Mouse (Mus musculus) heart, adult 8-10 months (tissue): ENCODE measurements at regions not wholly inside any gene's neighbourhood (a gene's known extent, or its start where the extent isn't known, plus 50 kb on each side); places are given as distances from the start of the nearest gene placed in this dataset.
A peak's percentile ranks its signal among the peaks of the same experiment; 100 is the strongest.

Experiments
- DNase-seq: peaks from one replicate; pipeline ENCODE4 v3.0.0; 2022; ENCODE audit warnings: low spot score

DNA sequence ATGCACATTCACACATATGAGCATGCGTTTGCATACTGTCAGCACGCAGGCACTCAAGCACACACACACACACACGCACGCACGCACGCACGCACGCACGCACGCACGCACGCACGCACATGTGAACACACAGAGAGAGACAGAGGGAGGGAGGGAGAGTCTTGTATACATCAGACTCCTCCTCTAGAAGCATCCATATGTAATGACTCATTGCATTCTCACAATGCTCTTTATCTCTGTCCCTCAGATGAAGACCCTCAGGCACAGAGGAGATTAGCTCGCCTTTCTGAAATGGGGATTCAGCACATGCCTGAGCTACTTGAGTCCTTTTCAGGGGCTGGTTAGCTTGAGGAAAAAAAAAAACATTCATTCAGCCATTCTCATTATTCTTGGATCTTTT is 79.6 kb upstream of the 1700025G04Rik start:
- DNase-seq, result no peak

DNA sequence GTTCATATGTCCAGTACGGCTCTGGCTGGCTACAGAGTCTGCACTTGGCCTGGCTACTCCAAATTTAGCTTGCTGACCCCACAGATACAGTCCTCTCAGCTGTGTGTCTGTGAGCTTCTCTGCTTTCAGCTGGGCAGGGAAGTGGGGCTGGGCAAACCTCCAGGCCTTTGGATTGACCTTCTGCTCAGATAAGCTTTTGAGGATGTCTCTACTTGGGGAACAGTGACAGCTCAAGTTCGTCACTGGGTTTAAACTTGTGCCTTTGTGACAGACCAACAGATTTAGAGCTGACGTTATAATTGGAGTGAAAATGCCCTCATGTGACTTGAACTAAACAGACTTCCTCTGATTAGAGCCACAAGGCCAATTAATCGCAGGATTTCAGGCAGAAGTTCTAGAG is 78.4 kb upstream of the 1700025G04Rik start:
- DNase-seq, result peak; percentile 78

DNA sequence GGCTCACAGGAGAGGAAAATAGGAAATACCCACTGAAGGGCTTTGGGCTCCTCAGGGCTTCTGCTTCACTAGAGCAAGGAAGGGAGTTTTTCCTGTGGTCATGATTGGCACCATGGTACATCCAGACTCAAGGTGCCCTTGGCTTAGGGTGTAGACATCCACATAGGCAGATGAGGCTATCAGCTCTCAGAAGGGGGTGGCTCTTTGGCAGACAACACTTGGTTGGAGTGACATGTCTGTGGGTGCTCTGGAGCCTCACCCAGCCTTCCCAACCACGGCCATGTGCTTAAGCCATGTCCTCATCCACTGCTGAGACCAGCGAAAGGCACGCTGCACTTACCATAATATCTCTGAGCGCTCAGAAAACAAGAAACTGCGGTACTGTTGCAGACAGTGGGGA is 77.8 kb upstream of the 1700025G04Rik start:
- no peak for DNase-seq

DNA sequence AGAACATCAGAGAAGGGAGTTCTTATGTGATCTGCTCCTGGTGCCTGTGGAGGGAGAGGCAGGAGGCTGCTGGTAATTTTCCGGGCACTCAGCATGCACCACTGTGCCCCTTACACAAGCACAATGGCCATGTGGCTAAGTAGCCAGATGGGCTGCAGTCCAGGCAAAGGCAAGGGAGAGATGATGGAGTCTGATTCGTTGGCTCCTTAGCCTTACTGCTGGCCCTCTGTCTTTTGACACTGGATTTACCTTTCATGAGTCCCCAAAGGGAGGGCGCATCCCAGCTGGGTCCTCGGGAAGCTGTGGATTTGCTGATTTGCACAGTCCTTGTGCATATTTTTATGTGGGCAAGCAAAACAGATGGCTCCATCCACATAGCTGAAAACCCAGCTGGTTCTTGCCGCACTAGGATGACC is 75.6 kb upstream of the 1700025G04Rik start:
- no peak for DNase-seq

DNA sequence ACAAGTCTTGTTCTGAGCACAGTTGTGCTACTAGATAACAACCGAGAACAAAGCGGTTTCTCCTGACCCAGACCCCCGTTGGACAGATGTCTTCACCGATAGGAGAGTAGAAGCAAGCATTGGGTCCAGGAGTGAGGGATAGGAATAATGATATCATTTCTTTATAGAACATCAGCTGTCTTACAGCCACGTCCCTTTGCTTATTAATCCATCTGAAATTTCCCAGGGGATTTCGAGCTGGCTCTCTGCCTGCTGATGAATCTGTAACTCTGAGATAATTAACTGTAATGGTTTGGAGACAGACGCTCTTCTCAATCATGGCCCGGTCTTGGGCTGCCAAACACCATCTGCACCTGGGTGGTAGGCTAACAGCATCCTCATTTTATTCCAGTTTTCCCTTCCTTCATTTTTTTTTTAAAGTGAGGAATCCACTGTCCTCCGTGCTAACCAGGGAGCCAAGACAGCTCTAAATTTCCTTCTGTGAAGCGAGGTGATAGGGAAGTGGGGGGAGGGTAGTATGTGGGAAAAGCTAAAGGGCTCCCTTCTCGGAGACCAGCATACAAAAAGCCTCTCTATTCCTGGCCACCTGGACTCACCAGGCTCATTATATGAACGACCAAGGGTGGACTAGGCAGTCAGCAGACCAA is 75.0 kb upstream of the 1700025G04Rik start:
- DNase-seq, result no peak

DNA sequence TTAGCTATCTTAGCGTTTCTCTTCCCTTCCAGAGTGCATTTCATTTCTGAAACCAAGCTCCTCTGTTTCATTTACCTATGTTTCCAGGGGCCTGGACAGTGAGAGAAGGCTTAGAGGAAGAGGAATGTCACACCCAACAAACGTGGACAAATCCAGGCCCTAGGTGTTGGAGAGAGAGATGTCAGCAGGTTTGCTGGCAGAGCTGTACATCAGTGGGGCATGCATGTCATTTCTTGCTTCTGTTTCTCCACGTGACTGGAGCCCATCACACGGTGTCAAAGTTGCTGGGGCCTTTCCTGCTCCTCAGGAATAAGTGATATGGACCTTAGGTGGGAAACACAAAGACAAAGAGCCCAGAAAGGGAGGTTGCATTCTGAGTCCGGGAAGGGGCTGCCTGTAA is 74.3 kb upstream of the 1700025G04Rik start:
- DNase-seq, result no peak

DNA sequence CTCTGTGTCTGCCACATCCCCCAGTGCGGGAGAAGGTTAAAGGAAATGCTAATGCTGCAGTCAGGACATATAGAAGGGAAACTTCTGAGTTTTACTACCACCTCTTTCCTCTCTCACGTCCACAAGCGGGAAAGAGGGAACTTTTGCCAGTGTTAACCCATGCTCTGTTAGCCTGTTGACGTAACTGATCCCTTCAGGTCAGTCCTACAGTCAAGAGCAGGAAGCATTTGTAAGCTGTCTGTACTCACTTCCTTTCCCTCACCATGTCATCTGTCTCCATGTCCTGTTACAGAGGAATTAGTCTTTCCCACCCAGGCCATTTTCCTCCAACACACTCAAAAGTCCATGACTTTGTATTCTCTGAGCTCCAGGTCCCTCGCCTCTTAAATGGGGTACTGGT is 62.5 kb upstream of the 1700025G04Rik start:
- DNase-seq, result no peak

DNA sequence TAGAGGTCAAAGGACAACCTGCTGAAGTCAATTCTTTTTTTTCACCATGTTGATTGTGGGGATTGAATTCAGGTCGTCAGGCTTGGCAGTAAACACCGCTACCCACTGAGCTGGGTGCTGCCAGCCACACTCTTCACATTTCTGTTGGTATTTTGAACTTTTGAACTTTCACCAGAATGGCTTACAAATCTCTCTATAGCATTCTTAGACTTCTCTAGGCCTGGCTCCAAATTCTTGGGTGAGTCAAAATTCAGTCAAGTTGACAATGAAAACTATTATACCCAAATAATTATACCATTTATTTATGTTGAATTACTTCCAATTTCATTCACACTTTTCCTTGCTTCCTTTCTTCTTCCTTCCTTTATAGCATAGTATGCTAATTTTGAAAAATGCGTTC is 58.8 kb upstream of the 1700025G04Rik start:
- DNase-seq, result no peak

DNA sequence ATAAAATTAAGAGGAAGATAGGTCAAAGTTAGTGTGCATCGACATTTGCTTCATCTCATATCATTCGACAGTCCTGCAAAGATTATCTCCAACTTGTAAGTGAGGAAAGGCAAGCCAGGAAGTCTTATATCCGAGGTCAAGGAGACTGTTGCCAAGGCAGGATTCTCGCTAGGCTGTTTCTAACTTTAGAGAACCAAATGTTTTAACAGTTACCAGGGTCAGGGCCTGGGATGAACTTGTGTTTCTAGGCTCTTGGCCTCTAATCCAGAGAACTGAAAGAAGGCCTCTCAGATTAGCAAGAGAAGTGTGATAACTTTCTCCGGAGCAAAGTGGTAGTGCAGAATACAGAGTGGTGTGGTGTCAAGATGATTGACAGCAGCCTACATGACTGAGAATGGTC is 50.2 kb upstream of the 1700025G04Rik start:
- peak; percentile 67 for DNase-seq
